Mouse (Mus musculus): ENCODE measurements around the gene D130052B06Rik.

Gene D130052B06Rik

GRCm38 (mm10) chr11:33663599-33663998, 64.5 kb downstream of the D130052B06Rik start:
- DNase-seq (ENCODE audit: low spot score) = no peak

GRCm38 (mm10) chr11:33668376-33668775, 69.3 kb downstream of the D130052B06Rik start:
- DNase-seq (ENCODE audit: low spot score) = no peak

DNA sequence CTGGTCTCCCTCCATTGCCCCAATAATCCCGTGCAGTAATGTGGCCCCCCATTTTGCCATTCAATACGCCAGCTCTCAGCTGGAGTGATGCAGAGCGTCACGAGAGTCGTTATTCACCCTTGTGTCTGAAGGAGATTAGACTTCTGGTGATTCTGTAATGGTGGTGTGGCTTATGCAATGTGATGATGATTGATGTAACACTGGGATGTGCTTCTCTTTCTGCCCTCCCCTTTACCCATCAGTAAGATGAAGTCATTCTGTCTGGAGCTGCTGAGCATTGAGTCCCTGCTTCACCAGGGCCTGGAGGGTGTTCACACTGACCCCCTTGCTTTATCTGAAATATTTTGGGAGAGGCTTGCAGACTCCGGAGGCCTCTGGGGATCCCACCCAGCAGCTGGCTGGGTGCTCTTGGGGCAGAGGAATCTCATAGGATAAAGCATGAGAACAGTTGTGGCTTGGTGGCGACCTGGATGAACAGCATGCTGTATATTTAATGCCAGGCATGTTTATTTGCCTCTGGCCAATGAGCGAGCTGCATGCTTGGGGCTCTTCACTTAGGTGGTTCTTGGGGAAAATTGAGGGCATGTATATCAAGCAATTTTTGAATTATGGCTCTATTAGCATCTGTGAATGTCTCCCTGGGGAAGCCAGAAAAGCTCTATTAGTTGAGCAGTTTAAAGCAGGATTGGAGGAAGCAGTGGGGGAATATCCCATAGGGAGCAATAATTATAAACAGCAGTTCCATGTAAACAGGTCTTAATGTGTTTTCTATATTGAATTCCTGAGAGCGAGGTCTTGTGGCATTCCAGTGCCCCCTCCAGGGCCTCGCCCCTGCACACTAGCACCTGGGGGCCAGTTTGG, 71.2 kb downstream of the D130052B06Rik start:
- no peak for DNase-seq (ENCODE audit: low spot score)
